Mouse (Mus musculus): ENCODE results near the gene Olfr316.

DNA sequence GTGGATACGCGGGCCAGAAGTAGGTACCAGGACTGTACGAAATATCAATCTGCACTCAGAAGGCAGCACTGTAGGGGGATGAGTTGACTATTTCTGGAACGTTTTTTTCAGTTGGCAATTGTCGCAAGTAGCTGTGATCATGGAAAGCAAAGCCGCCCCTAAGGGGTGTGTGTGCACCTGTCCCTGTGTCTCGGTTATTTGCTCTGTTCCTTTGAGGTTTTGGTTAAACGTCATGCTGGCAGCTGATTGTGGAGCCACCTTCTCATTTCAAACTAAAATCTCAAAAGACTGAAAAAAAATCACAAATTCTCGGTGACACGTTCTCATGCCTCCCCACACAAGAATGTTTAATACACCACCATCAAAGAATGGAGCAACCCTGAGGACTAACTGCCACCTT lies 35.1 kb downstream of the Olfr316 start:
- TF ChIP-seq CTCF (conservative IDR thresholded peaks at IDR 0.05; ENCODE audit: insufficient read depth, insufficient read length, low read depth, low read length): no peak
- TF ChIP-seq POLR2A (IDR thresholded peaks at IDR 0.05; ENCODE audit: low read depth, low read length): no peak
